Mouse (Mus musculus): ENCODE data around the gene Ankrd49. TPM values are rescaled to one million over a fixed set of nuclear protein-coding genes. Genes with fewer than 3 reads are reported as not detected.

The Ankrd49 gene
- polyA plus RNA-seq, 1 experiment from 2014 or later: 47.3 TPM

GRCm38 (mm10) chr9:14739498-14740150 lies 45.0 kb downstream of the Ankrd49 start:
- no peaks in the 10 kb centered on the region for H3K4me1 ChIP-seq
- no peaks in the 10 kb centered on the region for H3K9me3 ChIP-seq
- no peak overlapping the region for H3K4me3 ChIP-seq
- no peaks in the 10 kb centered on the region for H3K27me3 ChIP-seq
- no peak overlapping the region for H3K27ac ChIP-seq (replicated peaks)
- H3K4me2 ChIP-seq (replicated peaks): no peak overlapping the region
- ATAC-seq (replicated peaks): no peak
- H3K9ac ChIP-seq (replicated peaks): no peak overlapping the region
- WGBS: 85% methylated on average over 4 of the region's 4 CpGs
- H3K36me3 ChIP-seq: no peaks in the 10 kb centered on the region

- Histone ChIP-seq H3K36me3 (no peaks in the 10 kb centered on the region), H3K27ac (replicated peaks) (no peak overlapping the region), H3K9ac (replicated peaks) (no peak overlapping the region), H3K4me2 (replicated peaks) (no peak overlapping the region), H3K4me1 (no peaks in the 10 kb centered on the region), H3K9me3 (no peaks in the 10 kb centered on the region), H3K4me3 (no peak overlapping the region), H3K27me3 (no peaks in the 10 kb centered on the region)
- 0 out of 2 replicates have a peak, but pooled peaks have one; percentile 16 for ATAC-seq (replicated peaks)
- 63% methylated on average over 9 of the region's 9 CpGs for WGBS
These were observed 53.6 kb downstream of the Ankrd49 start for GRCm38 (mm10) chr9:14730941-14731541.

Other genes starting within 250 kb of the Ankrd49 start
- gene Amotl1, start 139.8 kb downstream of the Ankrd49 start, polyA plus RNA-seq (2015; fragmentation: Nextera tagmentation; extraction: Ambion mirVana): 9.4 and 9.6 TPM in 2 replicates
- gene Piwil4, start 44.1 kb downstream of the Ankrd49 start, polyA plus RNA-seq (2015; fragmentation: Nextera tagmentation; extraction: Ambion mirVana): 0.17 and 0.18 TPM in 2 replicates
- 0.70 and 0.94 TPM in 2 replicates for gene Fut4, start 32.5 kb downstream of the Ankrd49 start, polyA plus RNA-seq (2015; fragmentation: Nextera tagmentation; extraction: Ambion mirVana)
- gene 1700012B09Rik, start 13.8 kb downstream of the Ankrd49 start, polyA plus RNA-seq (2015; fragmentation: Nextera tagmentation; extraction: Ambion mirVana): 2.9 and 4.5 TPM in 2 replicates
- 14.8 and 17.1 TPM in 2 replicates for gene Mre11a, start 202 bp downstream of the Ankrd49 start, polyA plus RNA-seq (2015; fragmentation: Nextera tagmentation; extraction: Ambion mirVana)
- 1.1 and 1.3 TPM in 2 replicates for gene Gpr83, start 75.4 kb upstream of the Ankrd49 start, polyA plus RNA-seq (2015; fragmentation: Nextera tagmentation; extraction: Ambion mirVana)
- gene Izumo1r, start 119.1 kb upstream of the Ankrd49 start, polyA plus RNA-seq (2015; fragmentation: Nextera tagmentation; extraction: Ambion mirVana): not detected in 2 replicates

All from forebrain, embryonic 15.5 days (tissue).